Mouse (Mus musculus) cerebellum, adult 2 months (tissue): ENCODE measurements around the gene Vgf.

Source experiments
- CTCF ChIP-seq: fragments of 200-500 bp; IDR thresholded peaks from 2 replicates; pipeline ENCODE4 v1.5.1; 2011; ENCODE audit warnings: low read depth, mild to moderate bottlenecking, control low read depth, low read length, moderate library complexity, borderline replicate concordance; ENCODE audit not compliant: insufficient read depth
- POLR2A ChIP-seq: fragments of 200-500 bp; IDR thresholded peaks from 2 replicates; pipeline ENCODE4 v1.6.1; 2011; ENCODE audit warnings: low read length, control low read depth, borderline replicate concordance; ENCODE audit not compliant: insufficient read depth

DNA sequence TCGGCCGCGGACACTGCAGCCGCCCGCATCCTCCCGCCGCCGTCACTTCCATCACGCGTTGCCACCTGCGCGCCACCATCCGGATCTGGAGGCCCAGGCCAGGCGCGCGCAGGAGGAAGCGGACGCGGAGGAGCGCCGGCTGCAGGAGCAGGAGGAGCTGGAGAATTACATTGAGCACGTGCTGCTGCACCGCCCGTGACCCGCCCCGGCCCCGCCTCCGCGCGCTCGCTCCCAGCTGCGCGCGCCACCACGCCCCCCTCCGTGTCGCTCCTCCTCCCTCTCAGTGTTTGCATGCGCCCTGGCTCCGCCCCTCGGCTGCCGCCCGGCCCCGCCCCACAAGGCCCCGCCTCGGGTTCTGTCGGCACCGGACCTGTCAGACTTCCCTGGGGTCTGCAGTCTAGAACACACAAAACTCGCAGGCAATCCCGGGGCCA, 6.5 kb downstream of the Vgf start:
- TF ChIP-seq CTCF (no peak), POLR2A (no peak)
